22 mouse cellular contexts compared by ENCODE assay signal in genomic region chr11:29603581-29603980, GRCm38 (mm10). TPM values are rescaled to one million over a fixed set of nuclear protein-coding genes. Genes with fewer than 3 reads are reported as not detected.
A peak's percentile ranks its signal among the peaks of the same experiment; 100 is the strongest.
DNase-seq lines count a peak whose midpoint lies in the region; TF ChIP-seq lines count a peak whose summit lies in the region.
"Had no signal": no experiment of that assay in that cellular context is flagged by ENCODE, and none has a peak within 500 bp of the region (broad histone marks: within the 10 kb centered on the region; RNA-seq: fewer than 3 reads in every experiment).

No protein-coding gene starts in this region.

- no peak for TF ChIP-seq EP300 in heart, adult 2 months (IDR thresholded peaks at IDR 0.05; ENCODE audit: insufficient read depth, low read depth, low read length)
- TF ChIP-seq EP300 in ES-Bruce4 (IDR thresholded peaks at IDR 0.05; ENCODE audit: insufficient read depth, low read depth, low read length) = 0 out of 2 replicates have a peak, but pooled peaks have one; percentile 51

- WGBS in heart, embryonic 10.5 days = 42% methylated on average over 2 of the region's 2 CpGs
- WGBS in heart, adult 2 months = 48% methylated on average over 2 of the region's 2 CpGs
- 66% methylated on average over 2 of the region's 2 CpGs for WGBS in embryonic facial prominence, embryonic 10.5 days

- H3K4me3 ChIP-seq in heart, embryonic 10.5 days = no peak overlapping the region
- H3K4me3 ChIP-seq in heart, adult 2 months = no peak overlapping the region
- H3K4me3 ChIP-seq in ES-Bruce4 (ENCODE audit: low read depth, low read length) = no peak overlapping the region
- H3K4me3 ChIP-seq in embryonic facial prominence, embryonic 10.5 days = no peak overlapping the region
- H3K4me3 ChIP-seq: embryonic facial prominence, embryonic 12.5 days; embryonic facial prominence, embryonic 15.5 days; gastrocnemius, adult 2 months; heart, embryonic 13.5 days had no signal

- no peak overlapping the region for H3K9ac ChIP-seq in heart, adult 2 months (ENCODE audit: low read depth, low read length)
- H3K9ac ChIP-seq in ES-Bruce4 (ENCODE audit: low read depth, poor library complexity, severe bottlenecking) = no peak overlapping the region
- H3K9ac ChIP-seq: embryonic facial prominence, embryonic 12.5 days; embryonic facial prominence, embryonic 15.5 days; forebrain, postnatal 0 days; heart, embryonic 13.5 days; hindbrain, embryonic 14.5 days had no signal

- H3K9me3 ChIP-seq in heart, embryonic 10.5 days = no peaks in the 10 kb centered on the region
- H3K9me3 ChIP-seq in ES-Bruce4 (replicated peaks; ENCODE audit: control insufficient read depth, insufficient read depth, low read length, poor library complexity, severe bottlenecking) = no peaks in the 10 kb centered on the region
- no peaks in the 10 kb centered on the region for H3K9me3 ChIP-seq in embryonic facial prominence, embryonic 10.5 days
- H3K9me3 ChIP-seq: embryonic facial prominence, embryonic 12.5 days; embryonic facial prominence, embryonic 15.5 days; heart, embryonic 13.5 days had no signal

- H3K79me2 ChIP-seq in heart, adult 2 months (replicated peaks; ENCODE audit: control insufficient read depth, insufficient read depth, low read length) = no peaks in the 10 kb centered on the region

- no peaks in the 10 kb centered on the region for H3K4me1 ChIP-seq in heart, embryonic 10.5 days
- no peaks in the 10 kb centered on the region for H3K4me1 ChIP-seq in heart, adult 2 months (ENCODE audit: control insufficient read depth, insufficient read depth, low read length)
- H3K4me1 ChIP-seq in ES-Bruce4 (ENCODE audit: control insufficient read depth, insufficient read depth, low read length) = peaks cover 5% of the 10 kb centered on the region
- H3K4me1 ChIP-seq in embryonic facial prominence, embryonic 10.5 days = no peaks in the 10 kb centered on the region
- H3K4me1 ChIP-seq: embryonic facial prominence, embryonic 12.5 days; embryonic facial prominence, embryonic 15.5 days had no signal

- DNase-seq in heart, embryonic 10.5 days (ENCODE audit: low spot score) = peak; percentile 36
- DNase-seq in heart, adult 2 months = no peak
- DNase-seq in R1 (ENCODE audit: low read depth, low spot score) = peak; percentile 84
- no peak for DNase-seq in embryonic facial prominence, embryonic 10.5 days (ENCODE audit: low spot score)
- no peak for DNase-seq in urinary bladder, postnatal 25 days (ENCODE audit: low spot score)
- DNase-seq: adrenal gland, postnatal 10 days; adrenal gland, postnatal 36 days; cerebellum, adult 18-20 months; cerebellum, adult 9-10 months; cerebellum, postnatal 14 days; forebrain, postnatal 0 days; gastrocnemius, adult 2 months; gastrocnemius, postnatal 14 days; heart, postnatal 14 days; heart, postnatal 4 days had no signal

- H3K36me3 ChIP-seq in heart, embryonic 10.5 days = no peaks in the 10 kb centered on the region
- H3K36me3 ChIP-seq in heart, adult 2 months (ENCODE audit: control insufficient read depth, insufficient read depth, low read length) = no peaks in the 10 kb centered on the region
- no peaks in the 10 kb centered on the region for H3K36me3 ChIP-seq in ES-Bruce4 (ENCODE audit: control insufficient read depth, insufficient read depth, low read length, poor library complexity, severe bottlenecking)
- H3K36me3 ChIP-seq in embryonic facial prominence, embryonic 10.5 days (replicated peaks) = no peaks in the 10 kb centered on the region
- H3K36me3 ChIP-seq: embryonic facial prominence, embryonic 12.5 days; embryonic facial prominence, embryonic 15.5 days; heart, embryonic 13.5 days had no signal

- TF ChIP-seq POLR2A in heart, adult 2 months (IDR thresholded peaks at IDR 0.05; ENCODE audit: insufficient read depth, low read depth, low read length) = no peak
- TF ChIP-seq POLR2A in ES-Bruce4 (IDR thresholded peaks at IDR 0.05; ENCODE audit: insufficient read depth, low read length) = no peak

- no peak overlapping the region for H3K27ac ChIP-seq in heart, embryonic 10.5 days
- no peak overlapping the region for H3K27ac ChIP-seq in heart, adult 2 months
- no peak overlapping the region; the same call in 1 of the 2 replicates for H3K27ac ChIP-seq in ES-Bruce4 (ENCODE audit: insufficient read depth, low read length)
- no peak overlapping the region for H3K27ac ChIP-seq in embryonic facial prominence, embryonic 10.5 days (replicated peaks)
- H3K27ac ChIP-seq: embryonic facial prominence, embryonic 12.5 days; embryonic facial prominence, embryonic 15.5 days; gastrocnemius, adult 2 months; heart, embryonic 13.5 days; hindbrain, embryonic 14.5 days; hindbrain, postnatal 0 days had no signal

- intact Hi-C loops in heart, adult 2 months (cut with DNase I) = no loop called here

- no peaks in the 10 kb centered on the region for H3K27me3 ChIP-seq in heart, embryonic 10.5 days (ENCODE audit: insufficient read depth, poor library complexity, severe bottlenecking)
- no peaks in the 10 kb centered on the region for H3K27me3 ChIP-seq in heart, adult 2 months (ENCODE audit: control insufficient read depth, insufficient read depth, low read length)
- no peaks in the 10 kb centered on the region for H3K27me3 ChIP-seq in ES-Bruce4 (ENCODE audit: control insufficient read depth, insufficient read depth, low read length, poor library complexity, severe bottlenecking)
- H3K27me3 ChIP-seq in embryonic facial prominence, embryonic 10.5 days (replicated peaks; ENCODE audit: low read depth, poor library complexity, severe bottlenecking) = no peaks in the 10 kb centered on the region
- H3K27me3 ChIP-seq: embryonic facial prominence, embryonic 12.5 days; embryonic facial prominence, embryonic 15.5 days; heart, embryonic 13.5 days; Patski had no signal

- TF ChIP-seq CTCF in heart, adult 2 months (IDR thresholded peaks at IDR 0.05) = no peak
- TF ChIP-seq CTCF in ES-Bruce4 (IDR thresholded peaks at IDR 0.05; ENCODE audit: low read depth, low read length) = no peak

RNA-seq across cellular contexts. Expression of gene Rps27a, which starts 55.7 kb away (rescaled TPM):
- polyA plus RNA-seq in heart, embryonic 10.5 days (2016; fragmentation: Nextera tagmentation; extraction: Ambion mirVana) = 784 and 841 TPM in 2 replicates
- 100 to 1,000 TPM; 419 to 481 TPM for total RNA-seq in heart, adult 2 months (2021)
- 95.6 and 166 TPM in 2 replicates for polyA plus RNA-seq in heart, adult 2 months (2012; rRNA removed)
- 2,911 and 3,072 TPM in 2 replicates for polyA plus RNA-seq in ES-Bruce4 (2011; ENCODE audit: insufficient read depth, insufficient read length, low read depth, missing spikeins)
- 1,084 and 1,105 TPM in 2 replicates for polyA plus RNA-seq in embryonic facial prominence, embryonic 10.5 days (2016; fragmentation: Nextera tagmentation; extraction: Ambion mirVana)

RNA-seq across cellular contexts. Expression of gene Clhc1, which starts 55.8 kb away (rescaled TPM):
- polyA plus RNA-seq in heart, embryonic 10.5 days (2016; fragmentation: Nextera tagmentation; extraction: Ambion mirVana) = 0.14 and 0.18 TPM in 2 replicates
- not detected for total RNA-seq in heart, adult 2 months (2021)
- 0.15 TPM in 1 of 2 replicates, not detected in the other for polyA plus RNA-seq in heart, adult 2 months (2012; rRNA removed)
- polyA plus RNA-seq in ES-Bruce4 (2011; ENCODE audit: insufficient read depth, insufficient read length, low read depth, missing spikeins) = 0.53 and 1.2 TPM in 2 replicates
- polyA plus RNA-seq in embryonic facial prominence, embryonic 10.5 days (2016; fragmentation: Nextera tagmentation; extraction: Ambion mirVana) = 0.25 and 0.28 TPM in 2 replicates
- total RNA-seq: forebrain, postnatal 0 days; gastrocnemius, adult 2 months; gastrocnemius, postnatal 14 days; heart, postnatal 14 days; hindbrain, postnatal 0 days had no signal

Comparison
In these comparisons a context has a peak if more than half of its experiments do, and no peak if none do; other contexts are left out.
1. DNase-seq: peak in heart, embryonic 10.5 days (single experiment) and R1 (single experiment); none in heart, adult 2 months (0 of 2), embryonic facial prominence, embryonic 10.5 days (single experiment) and urinary bladder, postnatal 25 days (single experiment).